11 mouse cellular contexts compared by ENCODE assay signal in the genomic region with DNA sequence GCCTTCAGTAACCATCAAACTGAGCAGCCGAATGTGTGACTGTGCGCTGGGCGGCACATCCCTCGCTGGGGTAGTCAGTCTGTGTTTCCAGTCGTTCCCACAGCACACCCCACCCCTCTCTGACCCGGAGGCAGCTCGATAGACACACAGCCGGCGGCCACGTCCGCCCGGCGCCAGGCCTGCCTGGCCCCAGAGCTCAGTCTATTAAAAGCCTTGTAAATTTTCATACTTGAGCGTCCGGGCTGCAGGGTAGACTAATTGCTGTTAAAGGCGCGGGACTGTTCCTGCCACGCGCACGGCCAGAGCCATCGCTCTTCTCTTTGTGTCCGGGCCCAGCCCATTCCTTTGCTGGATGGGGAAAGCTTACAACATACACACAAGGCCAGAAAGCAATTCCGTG.
A peak's percentile ranks its signal among the peaks of the same experiment; 100 is the strongest.
DNase-seq lines count a peak whose midpoint lies in the region; ATAC-seq and TF ChIP-seq lines count a peak whose summit lies in the region.
"Had no signal": no experiment of that assay in that cellular context is flagged by ENCODE, and none has a peak within 500 bp of the region (broad histone marks: within the 10 kb centered on the region; RNA-seq: fewer than 3 reads in every experiment).

No protein-coding gene starts in this region.

- intact Hi-C loops in gastrocnemius, postnatal 36 days (cut with DNase I): no loop called here

- no peak overlapping the region for H3K4me3 ChIP-seq in forebrain, embryonic 12.5 days (replicated peaks)
- H3K4me3 ChIP-seq in forebrain, embryonic 10.5 days: no peak overlapping the region
- peak overlapping the region; percentile 62 for H3K4me3 ChIP-seq in E14TG2a.4 (replicated peaks; ENCODE audit: low read length)
- no peak overlapping the region for H3K4me3 ChIP-seq in hindbrain, embryonic 16.5 days (ENCODE audit: low read length)
- no peak overlapping the region for H3K4me3 ChIP-seq in liver, embryonic 11.5 days (ENCODE audit: low read depth, low read length)
- H3K4me3 ChIP-seq: erythroblast, embryonic 14.5 days had no signal

- DNase-seq in forebrain, embryonic 10.5 days (ENCODE audit: extremely low spot score, low spot score): no peak
- DNase-seq in liver, embryonic 11.5 days (ENCODE audit: low spot score): no peak
- no peak for DNase-seq in gastrocnemius, postnatal 36 days
- DNase-seq in layer of hippocampus, adult 18-20 months (ENCODE audit: low spot score in 2 of 2): no peak
- DNase-seq in testis, postnatal 10 days (ENCODE audit: low spot score): no peak
- DNase-seq: cerebellum, adult 11 months had no signal

- H3K9me3 ChIP-seq in forebrain, embryonic 12.5 days: no peaks in the 10 kb centered on the region
- H3K9me3 ChIP-seq in forebrain, embryonic 10.5 days: no peaks in the 10 kb centered on the region
- H3K9me3 ChIP-seq in E14TG2a.4 (ENCODE audit: low read length): no peaks in the 10 kb centered on the region
- no peaks in the 10 kb centered on the region for H3K9me3 ChIP-seq in hindbrain, embryonic 16.5 days (ENCODE audit: control insufficient read depth, low read length)
- no peaks in the 10 kb centered on the region for H3K9me3 ChIP-seq in liver, embryonic 11.5 days (ENCODE audit: control insufficient read depth, low read length)

- no peak overlapping the region for H3K9ac ChIP-seq in forebrain, embryonic 12.5 days
- no peak overlapping the region; the same call in 1 of the 2 replicates for H3K9ac ChIP-seq in hindbrain, embryonic 16.5 days (ENCODE audit: low read depth, low read length)
- H3K9ac ChIP-seq in liver, embryonic 11.5 days (ENCODE audit: low read depth, low read length): no peak overlapping the region

- H3K4me2 ChIP-seq in forebrain, embryonic 12.5 days: no peak overlapping the region
- no peak overlapping the region for H3K4me2 ChIP-seq in hindbrain, embryonic 16.5 days (ENCODE audit: low read length)
- no peak overlapping the region for H3K4me2 ChIP-seq in liver, embryonic 11.5 days

- H3K36me3 ChIP-seq in forebrain, embryonic 12.5 days (replicated peaks): no peaks in the 10 kb centered on the region
- H3K36me3 ChIP-seq in forebrain, embryonic 10.5 days (replicated peaks): no peaks in the 10 kb centered on the region
- H3K36me3 ChIP-seq in E14TG2a.4 (ENCODE audit: insufficient read depth, low read length): no peaks in the 10 kb centered on the region
- H3K36me3 ChIP-seq in hindbrain, embryonic 16.5 days (ENCODE audit: control insufficient read depth, insufficient read depth, low read length): no peaks in the 10 kb centered on the region
- no peaks in the 10 kb centered on the region for H3K36me3 ChIP-seq in liver, embryonic 11.5 days (ENCODE audit: control insufficient read depth, insufficient read depth, low read length)

- no peak overlapping the region for H3K27ac ChIP-seq in forebrain, embryonic 12.5 days
- no peak overlapping the region for H3K27ac ChIP-seq in forebrain, embryonic 10.5 days
- no peak overlapping the region for H3K27ac ChIP-seq in hindbrain, embryonic 16.5 days (ENCODE audit: low read depth, low read length)
- H3K27ac ChIP-seq in liver, embryonic 11.5 days (ENCODE audit: low read depth, low read length): peak overlapping the region; percentile 39; the same call in 1 of the 2 replicates

- peaks cover 5% of the 10 kb centered on the region for H3K4me1 ChIP-seq in forebrain, embryonic 12.5 days
- peaks cover 9% of the 10 kb centered on the region for H3K4me1 ChIP-seq in forebrain, embryonic 10.5 days
- H3K4me1 ChIP-seq in E14TG2a.4 (replicated peaks; ENCODE audit: low read depth, low read length): peaks cover 8% of the 10 kb centered on the region
- H3K4me1 ChIP-seq in hindbrain, embryonic 16.5 days (ENCODE audit: control insufficient read depth, insufficient read depth, low read depth, low read length): peaks cover 4% of the 10 kb centered on the region; the same call in 1 of the 2 replicates
- H3K4me1 ChIP-seq in liver, embryonic 11.5 days (replicated peaks; ENCODE audit: control insufficient read depth, insufficient read depth, low read length): no peaks in the 10 kb centered on the region

- peaks cover 9% of the 10 kb centered on the region; the same call in 1 of the 2 replicates for H3K27me3 ChIP-seq in forebrain, embryonic 12.5 days
- H3K27me3 ChIP-seq in forebrain, embryonic 10.5 days (ENCODE audit: poor library complexity, severe bottlenecking): no peaks in the 10 kb centered on the region; the same call in 1 of the 2 replicates
- H3K27me3 ChIP-seq in E14TG2a.4 (ENCODE audit: insufficient read depth, low read length): peaks cover 26% of the 10 kb centered on the region
- H3K27me3 ChIP-seq in hindbrain, embryonic 16.5 days (replicated peaks; ENCODE audit: control insufficient read depth, insufficient read depth, low read length): 0 out of 2 replicates have a peak, but pooled peaks cover 2% of the 10 kb centered on the region
- H3K27me3 ChIP-seq in liver, embryonic 11.5 days (replicated peaks; ENCODE audit: control insufficient read depth, insufficient read depth, low read length): peaks cover 4% of the 10 kb centered on the region

- TF ChIP-seq CTCF in E14TG2a.4 (conservative IDR thresholded peaks at IDR 0.05; ENCODE audit: low read length): no peak

- 48% methylated on average over 23 of the region's 23 CpGs for WGBS in forebrain, embryonic 12.5 days
- WGBS in forebrain, embryonic 10.5 days: 76% methylated on average over 23 of the region's 23 CpGs
- WGBS in hindbrain, embryonic 16.5 days: 29% methylated on average over 23 of the region's 23 CpGs
- WGBS in liver, embryonic 11.5 days: 65% methylated on average over 23 of the region's 23 CpGs

- ATAC-seq in forebrain, embryonic 12.5 days (ENCODE audit: low FRiP score): peak; percentile 57; the same call in 1 of the 2 replicates
- peak; percentile 36; the same call in 1 of the 2 replicates for ATAC-seq in hindbrain, embryonic 16.5 days
- ATAC-seq in liver, embryonic 11.5 days (replicated peaks; ENCODE audit: low FRiP score): no peak
- ATAC-seq: lung, postnatal 0 days had no signal
